Mouse (Mus musculus) 3T3-L1 (cell line): ENCODE data around the gene Rfc1.
"Not testable (repeated sequence)": the region's sequence is repeated elsewhere in the genome, so short reads cannot be mapped to it uniquely, and the experiment has no call there.

Source experiments
- DNase-seq: peaks from one replicate; pipeline ENCODE4 v3.0.0-alpha.2; 2015; ENCODE audit warnings: low read depth, low spot score

Gene Rfc1

DNA sequence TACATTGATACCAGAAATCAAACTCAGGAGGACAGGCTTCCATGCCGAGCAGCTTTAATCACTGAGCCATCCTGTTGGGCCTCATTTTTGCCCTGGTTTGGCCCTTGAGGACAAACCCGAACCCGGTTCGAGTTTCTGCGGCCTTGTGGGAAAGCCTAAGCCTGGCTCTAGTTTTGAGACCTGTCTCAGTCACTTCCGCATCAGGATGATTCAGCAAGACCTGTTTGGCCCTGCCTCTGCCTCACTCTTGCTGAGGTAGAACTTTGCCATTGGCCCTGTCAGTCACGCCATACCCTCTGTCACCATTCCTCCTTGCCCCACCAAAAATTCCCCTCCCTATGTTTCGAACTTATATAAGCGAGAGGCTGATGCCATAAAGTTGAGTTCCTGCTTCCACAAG is 35.3 kb downstream of the Rfc1 start:
- no peak for DNase-seq

DNA sequence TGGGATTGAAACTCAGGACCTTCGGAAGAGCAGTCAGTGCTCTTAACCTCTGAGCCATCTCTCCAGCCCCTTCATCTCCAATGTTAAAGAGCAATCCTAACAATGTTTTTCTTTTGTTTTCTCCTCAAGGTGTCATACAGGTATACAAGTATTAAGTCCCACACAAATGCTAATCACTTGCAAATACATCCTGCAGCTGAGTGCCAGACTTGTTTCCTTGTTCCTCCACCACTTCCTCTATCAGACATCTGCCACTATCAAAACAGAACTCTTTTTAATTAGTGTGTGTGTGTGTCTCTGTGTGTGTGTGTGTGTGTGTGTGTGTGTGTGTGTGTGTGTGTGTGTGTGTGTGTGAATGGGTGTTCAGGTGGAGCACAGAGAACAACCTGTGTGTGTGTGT is 35.8 kb downstream of the Rfc1 start:
- DNase-seq = not testable (repeated sequence)

DNA sequence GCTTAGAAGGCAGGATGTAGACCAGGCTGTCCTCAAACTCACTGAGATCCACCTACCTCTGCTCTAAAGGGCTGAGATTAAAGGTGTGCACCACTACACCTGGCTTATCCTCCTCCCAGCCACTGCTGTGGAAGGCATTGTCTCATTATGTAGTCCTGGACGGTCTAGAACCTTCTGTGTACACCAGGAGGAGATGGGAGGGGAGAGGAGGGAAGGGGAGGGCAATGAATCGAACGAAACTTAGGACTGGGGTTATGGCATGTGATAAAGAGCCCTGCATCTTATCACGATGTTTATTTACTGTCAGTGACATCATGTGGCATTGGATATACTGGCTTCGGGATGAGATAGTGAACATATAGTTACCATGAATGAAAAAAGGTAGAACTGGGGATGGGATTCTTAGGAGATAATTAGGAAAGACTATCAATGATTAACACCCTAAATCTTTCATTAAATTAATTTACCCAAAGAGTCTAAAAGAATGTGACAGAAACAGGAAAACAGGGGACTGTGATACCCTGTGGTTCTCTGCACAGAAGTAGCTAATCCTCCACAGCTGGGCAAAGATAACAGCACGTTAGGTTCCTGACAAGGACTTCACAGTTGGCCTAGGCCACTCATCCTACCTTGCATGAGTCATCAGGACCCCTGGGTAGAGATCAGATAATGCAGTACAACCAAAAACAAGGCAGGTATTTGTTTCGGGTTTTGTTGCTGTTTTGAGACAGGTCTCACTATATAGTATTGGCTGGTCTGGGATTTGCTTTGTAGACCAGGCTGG is 37.1 kb downstream of the Rfc1 start:
- no peak for DNase-seq

DNA sequence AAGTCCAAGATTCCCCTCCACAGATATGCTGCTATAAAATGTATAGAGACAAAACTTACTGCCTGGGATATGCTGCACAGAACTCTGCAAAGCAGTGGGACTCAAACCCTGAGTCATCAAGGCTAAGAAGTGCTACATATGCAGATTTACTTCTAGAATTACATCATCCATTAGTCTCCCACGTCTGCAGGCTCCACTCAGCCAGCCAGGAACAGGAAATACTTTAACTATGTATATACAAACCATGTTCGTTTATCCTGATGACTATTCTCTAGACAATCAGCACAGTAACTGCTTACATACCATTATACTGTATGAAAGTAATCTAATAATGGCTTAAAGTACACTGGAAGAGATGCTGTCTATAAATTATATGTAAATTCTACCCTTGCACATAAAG is 41.2 kb downstream of the Rfc1 start:
- DNase-seq = peak; percentile 65

DNA sequence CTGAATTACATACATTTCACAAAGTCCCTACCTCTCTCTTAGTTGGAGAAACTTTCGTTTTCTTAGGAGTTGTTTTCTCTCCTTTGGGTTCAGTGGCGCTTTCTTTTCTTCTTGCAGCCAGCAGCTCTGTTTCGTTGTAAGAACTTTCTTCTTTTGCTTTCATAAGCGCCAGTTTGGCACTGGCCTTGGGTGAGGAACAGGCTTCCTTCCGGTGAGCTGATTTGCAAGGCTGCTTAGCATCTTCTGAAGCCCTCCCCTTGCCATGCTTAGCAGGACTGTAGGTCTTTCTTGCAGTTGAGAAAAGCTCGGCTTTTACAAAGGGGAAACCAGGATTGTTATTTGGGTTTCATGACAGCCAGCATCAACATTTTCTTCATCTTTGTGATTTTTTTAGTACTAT is 41.8 kb downstream of the Rfc1 start:
- DNase-seq = no peak

DNA sequence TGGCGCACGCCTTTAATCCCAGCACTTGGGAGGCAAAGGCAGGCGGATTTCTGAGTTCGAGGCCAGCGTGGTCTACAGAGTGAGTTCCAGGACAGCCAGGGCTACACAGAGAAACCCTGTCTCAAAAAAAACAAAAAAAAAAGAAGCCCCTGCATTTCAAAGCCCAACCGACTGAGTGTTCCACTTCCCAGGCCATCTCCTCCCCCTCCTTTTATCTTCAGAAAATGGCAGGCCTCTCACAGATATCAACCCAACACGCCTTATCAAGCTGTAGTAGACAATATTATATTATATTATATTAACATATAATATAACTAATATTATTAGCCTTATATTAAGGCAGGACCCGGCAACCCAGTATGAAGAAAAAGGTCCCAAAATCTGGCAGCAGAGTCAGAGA is 46.5 kb downstream of the Rfc1 start:
- not testable (repeated sequence) for DNase-seq

DNA sequence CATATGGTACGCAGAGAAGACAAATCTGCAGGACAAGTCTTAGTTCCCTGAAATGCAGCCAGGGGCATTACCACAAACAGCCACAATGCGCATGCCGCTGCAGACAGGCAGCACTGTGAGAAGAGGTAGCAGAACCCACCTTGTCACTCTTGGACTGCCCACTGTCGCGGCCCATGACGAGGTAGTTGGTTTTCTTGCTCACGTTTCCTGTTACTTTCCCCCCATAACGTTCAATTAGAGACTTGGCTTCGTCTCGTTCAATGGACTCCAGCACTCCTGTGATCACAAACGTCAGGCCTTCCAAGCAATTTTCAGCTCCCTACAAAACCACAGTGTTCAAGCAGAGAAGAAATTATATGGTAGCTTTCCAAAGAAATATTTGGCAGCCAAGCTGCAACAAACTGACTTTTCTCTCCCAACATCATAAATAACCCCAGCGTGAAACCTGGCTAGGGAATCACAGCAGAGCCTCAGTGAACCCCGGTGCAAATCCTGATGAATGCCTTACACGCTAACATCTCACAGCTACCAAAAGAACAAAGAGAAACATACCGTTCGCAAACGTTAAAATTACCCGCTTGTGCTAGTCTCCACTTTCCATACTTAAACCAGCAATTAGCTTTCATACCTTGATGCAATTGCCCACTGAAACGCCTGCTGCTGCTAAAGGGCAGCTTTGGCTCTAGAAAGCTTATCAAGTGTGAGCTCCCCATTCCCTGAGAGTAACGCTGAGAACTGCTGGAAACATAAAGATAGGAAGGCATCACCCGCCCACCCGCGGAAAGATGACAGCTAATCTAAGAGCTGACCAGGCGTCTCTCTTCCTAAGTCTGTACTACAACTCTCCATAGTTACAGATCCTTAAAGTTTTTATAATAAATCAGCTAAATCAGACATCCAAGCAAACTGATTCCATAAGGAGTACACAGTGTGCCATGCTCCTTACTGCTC is 47.4 kb downstream of the Rfc1 start:
- DNase-seq = no peak

DNA sequence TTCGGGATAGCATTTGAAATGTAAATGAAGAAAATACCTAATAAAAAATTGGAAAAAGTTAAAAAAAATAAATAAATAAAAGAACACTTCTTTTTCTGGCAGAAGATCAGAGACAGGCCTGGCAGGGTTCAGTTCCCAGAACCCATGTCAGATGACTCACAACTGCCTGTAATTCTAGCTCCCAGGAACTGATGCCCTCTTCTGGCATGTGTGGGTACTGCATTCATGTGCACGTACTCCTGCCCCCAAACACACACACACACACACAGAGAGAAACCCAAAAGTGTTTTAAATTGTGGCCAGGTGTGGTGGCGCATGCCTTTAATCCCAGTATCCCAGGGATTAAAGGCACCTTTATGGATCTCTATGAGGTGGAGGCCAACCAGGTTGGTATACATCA is 51.3 kb downstream of the Rfc1 start:
- DNase-seq = peak; percentile 72

DNA sequence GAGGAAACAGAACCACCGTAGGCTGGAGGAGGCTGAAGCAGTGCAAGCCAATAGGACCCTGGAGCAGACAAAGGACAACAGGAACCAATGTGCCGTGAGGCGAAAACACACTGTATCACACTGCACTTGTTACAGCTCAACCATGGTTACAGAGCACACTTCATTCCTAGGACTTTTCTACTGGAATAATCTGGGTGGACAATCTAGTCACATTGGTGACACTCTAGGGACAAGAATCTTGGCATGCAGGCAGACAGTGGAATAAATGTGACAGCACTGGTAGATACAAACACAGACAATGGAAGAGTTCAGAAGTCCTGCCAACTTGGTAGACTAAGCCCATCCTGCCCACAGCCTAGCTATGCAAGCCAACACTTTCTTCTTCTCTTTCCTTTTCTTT is 54.3 kb downstream of the Rfc1 start:
- DNase-seq = no peak

DNA sequence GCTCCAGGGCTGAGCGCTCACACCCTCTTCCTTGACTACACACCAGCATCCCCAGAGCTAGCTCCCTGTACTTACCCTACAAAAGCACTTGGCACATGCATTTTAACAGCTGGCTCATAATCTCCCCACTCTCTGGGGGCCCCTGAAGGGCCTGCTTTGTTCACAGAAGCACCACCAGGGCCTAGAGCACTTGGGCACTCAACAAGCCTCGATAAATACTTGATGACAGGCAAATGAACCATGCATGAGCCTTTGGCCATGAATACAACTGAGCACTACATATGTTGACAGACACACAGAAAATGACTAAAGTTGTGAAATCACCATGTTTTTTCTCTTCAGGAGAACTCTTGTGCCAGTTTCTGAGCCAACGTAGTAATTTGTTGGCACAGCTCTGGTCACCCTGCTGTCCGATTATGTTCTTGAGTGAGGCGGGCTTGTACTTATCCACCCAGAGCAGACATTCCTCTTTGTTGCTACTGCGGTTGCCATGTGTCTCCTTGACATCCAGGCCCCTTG is 56.3 kb downstream of the Rfc1 start:
- no peak for DNase-seq

DNA sequence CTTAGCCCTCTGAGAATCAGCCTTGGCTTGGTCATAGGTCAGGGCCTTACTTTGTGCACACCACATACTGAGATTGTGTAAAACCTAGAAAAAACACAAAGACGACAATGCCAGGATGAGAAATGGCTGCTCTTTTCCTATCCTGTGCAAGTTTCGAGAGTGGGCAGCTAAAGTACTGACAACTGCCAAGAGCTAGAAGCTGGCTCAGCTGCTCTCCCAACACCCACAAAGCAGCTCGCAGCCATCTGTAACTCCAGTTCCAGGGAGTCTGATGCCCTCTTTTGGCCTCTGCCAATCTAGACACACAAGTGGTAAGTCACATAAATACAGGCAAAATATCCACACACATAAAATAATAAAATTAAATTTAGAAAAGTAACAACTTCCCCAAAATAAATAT is 61.5 kb downstream of the Rfc1 start:
- no peak for DNase-seq

DNA sequence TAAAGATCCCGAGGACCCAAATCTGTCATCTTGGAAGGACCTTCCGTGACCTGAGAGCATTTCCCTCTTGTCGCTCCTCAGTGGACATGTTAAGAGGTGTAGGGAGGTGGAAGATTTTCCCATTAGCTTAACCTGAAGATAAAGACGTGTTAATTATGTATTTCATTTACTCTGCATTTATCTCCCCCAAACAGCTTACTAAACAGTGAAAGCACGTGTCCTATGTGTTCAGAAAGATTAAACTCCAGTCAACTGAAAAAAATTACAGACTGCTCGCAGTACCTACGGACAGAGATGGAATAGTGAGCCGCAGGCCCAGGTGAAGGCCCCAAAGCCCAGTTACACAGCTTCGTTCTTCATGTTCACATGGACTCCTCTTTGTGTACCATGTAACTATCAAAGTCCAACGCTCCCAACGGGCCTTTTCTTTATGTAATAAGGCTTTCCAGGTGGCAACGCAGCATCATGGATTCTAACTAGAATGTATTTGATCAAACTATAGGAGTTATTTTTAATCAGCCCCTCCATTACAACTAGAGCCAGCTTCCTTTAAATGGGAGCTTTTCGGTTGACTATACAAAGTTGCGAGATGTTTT is 77.5 kb downstream of the Rfc1 start:
- no peak for DNase-seq

DNA sequence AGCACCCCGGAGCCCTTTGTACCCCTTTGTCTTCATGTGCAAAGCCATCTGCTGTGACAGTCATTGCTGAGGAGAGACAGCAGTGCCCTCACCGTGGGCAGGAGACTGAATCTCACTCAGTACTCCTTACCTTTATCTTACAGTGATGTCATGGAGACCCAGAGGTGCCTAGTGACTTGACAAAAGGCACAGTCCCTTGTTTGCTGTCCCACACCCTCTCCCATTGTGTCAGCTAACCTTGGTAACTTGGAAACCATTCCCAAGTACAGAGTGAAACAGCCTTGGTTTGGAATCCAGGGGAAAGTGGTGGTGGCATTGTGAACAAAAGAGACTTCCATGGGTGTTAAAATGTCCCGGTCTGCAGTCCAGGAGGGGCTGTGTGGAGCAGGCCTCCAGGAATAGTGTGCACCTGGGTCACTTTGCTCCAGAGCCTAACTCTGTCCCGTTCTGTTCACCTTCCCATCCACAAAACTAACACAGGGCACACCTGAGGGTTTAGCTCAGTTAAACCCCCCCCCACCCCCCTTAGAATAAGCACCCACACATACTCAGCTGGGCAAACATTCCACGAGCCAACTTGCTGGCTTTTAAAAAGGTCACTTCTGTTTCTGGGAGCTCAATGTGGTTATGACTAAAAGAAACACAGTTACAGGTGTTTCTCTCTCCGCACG is 85.2 kb downstream of the Rfc1 start:
- no peak for DNase-seq

DNA sequence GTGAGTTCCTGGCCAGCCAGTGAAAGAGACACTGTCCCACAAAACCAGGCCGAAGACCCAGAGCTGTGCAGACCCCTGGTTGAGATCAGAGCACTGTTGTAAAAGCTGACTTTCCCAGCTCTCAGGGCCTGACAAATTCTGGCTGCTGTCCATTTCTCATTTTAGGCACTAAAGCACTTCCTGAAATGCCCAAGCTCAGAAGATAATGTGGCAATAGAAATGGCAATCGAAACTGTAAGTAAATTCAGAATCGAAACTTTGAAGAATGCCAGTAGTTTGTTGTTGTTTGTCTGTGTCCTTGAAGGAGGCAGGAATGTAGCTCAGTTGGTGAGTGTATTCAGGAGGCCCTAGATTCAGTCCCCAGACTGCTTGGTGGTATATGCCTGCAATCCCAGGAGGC is 88.2 kb downstream of the Rfc1 start:
- no peak for DNase-seq

DNA sequence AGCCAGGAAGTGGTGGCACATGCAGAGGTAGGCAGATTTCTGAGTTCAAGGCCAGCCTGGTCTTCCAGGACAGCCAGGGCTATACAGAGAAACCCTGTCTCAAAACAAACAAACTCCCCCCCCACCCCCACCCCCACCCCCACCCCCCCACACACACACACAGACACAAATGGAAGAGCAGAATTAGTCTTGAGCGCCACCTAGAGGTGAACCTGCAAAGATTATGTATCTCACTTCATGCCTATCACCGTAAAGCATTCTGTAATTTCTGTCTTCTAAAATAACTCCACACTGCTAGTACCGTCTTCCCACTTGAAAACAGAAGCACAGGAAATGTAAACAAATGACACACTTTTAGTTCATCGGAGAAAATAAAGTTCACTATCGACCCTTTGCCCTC is 92.7 kb downstream of the Rfc1 start:
- DNase-seq = peak; percentile 79

DNA sequence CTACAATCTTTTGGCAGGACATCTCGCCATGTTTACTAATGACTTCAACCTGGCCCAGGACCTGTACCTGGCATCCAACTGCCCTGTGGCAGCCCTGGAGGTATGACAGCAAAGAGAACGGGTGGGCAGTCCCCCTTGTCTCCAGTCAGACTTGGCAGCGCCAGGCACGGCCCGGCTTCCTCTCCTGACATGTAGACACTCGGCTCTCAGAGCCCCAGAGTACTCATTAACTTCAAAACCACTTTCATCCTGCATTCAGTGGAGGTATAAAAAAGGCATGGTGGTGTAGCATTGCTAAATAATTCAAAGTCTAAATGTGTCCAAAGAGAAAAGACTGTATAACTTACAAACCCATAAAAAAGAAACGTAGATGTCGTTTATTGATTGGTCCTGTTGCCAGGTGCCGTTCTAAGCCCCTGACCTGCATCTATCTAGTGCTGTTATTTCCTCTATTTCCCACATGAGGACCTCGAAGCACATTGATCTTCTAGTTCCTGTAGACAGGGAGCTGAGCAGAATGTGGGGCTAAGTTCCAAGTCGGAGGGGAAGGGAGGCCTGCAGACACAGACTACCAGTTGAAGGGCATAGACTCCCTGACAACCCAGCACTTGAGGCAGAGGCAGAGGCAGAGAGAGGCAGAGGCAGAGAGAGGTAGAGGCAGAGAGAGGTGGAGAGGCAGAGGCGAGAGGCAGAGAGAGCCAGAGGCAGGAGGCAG is 104.0 kb downstream of the Rfc1 start:
- DNase-seq = no peak

DNA sequence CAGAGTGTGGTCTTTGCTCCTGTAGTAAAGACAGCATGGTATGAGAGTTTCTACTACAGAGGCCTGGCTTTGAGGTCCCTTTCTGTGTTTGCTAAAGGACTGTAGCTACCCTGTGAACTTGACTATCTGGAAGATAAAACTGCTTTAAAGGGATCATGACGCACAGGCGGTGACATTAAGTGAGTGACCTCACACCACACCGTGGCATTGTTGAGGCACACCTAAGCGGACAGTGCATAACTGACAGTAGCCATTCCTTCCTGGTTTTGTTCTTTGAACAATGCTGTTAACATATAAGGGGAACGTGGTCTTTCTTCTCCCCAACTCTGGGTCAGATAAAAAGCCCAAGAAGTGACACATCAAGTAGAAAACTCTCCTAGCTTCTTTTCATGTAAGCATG is 111.4 kb downstream of the Rfc1 start:
- DNase-seq = no peak

DNA sequence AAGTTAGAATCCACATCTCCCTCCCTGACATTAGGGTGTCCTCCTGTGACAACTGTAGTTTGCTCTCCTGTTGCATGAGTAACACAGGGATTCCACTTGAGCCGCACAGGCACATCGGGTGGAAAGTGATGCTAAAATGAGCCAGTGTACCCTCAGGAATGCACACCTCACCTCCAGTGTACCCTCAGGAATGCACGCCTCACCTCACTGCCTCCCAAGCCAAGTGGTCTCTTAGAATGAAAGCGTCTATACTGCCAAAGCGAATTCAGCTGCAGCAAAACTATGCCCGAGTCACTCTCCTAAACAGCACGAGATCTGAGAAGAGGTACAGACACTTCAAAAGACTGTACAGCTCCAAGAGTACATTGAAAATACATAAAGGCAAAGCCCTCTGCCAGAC is 114.4 kb downstream of the Rfc1 start:
- peak; percentile 17 for DNase-seq

DNA sequence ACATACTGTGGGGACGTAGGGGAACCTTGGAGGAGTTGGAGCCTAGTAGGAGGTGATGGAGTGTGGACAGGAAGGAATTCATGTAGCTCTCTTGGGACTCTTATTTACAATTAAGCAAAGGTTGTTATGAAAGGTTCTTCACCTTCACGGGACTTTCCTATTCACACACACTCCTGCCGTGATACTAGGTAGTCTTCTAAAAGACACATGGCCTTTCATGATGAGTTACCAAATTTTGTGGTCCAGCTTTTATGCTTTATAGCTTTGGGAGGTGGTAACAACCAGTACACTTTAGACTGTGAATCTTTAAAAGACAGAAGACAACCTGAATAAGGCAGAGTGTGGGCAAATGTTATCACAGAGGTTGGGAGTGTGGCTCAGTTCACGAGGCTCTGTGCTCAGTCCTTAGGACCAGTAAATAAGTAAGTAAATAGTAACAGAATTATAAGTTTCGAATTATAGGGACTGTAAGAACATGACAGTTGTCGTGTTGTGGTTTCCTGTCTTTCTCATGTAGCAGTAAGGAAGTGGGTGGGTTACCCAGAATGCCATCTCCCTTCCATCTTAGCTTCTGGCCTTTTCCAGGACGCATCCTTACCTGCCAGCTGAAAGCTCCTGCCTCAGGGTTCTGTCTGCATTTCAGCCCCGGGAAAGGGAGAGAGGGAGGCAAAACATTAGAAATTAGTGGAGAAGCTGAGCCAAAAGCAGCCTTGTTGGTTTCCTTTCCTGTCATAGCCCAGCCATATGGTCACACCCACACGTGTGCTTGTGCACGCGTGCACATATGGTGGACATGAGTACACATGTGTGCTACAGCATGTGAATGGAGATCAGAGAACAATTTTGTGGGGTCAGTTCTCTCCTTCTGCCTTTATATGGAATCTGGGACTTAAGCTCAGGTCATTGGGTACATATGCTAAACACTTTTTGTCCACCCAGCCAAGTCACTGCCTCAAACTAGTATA is 117.9 kb downstream of the Rfc1 start:
- no peak for DNase-seq

DNA sequence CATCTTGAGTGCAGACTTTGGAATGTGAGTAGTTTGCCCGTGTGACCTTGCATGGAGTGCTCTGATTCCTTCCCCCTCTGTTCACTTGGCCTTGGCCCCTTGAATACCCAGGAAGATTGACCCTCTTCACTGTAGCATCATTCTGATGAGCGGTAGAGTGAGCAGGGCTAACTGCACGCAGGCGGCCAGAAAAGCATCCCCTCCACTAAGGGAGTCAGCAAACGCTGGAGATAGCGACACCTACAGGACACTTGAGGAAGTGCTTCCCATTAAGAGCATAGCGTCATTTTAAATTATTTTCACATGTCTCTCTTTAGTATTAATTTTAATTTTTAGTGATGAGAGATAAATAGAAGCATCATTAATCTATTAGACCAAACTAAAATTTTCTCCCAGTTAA is 122.1 kb downstream of the Rfc1 start:
- DNase-seq = peak; percentile 42
